Mouse (Mus musculus) gastrocnemius, adult 8-10 months (tissue): ENCODE data around the gene Nptn. TPM values are rescaled to one million over a fixed set of nuclear protein-coding genes. Genes with fewer than 3 reads are reported as not detected.
A peak's percentile ranks its signal among the peaks of the same experiment; 100 is the strongest.

Source experiments
- DNase-seq, 2 experiments: peaks; one replicate each; pipeline ENCODE4 v3.0.0; 2022; ENCODE audit warnings: low spot score in 2 of 2
- total RNA-seq, 4 experiments: library from RNA; stranded (reverse); gene quantifications; 2 replicates each; pipeline ENCODE4 v1.2.4; 2022

Nptn gene
- total RNA-seq, 4 experiments from 2014 or later = 90.1 to 125 (median 108) TPM

DNA sequence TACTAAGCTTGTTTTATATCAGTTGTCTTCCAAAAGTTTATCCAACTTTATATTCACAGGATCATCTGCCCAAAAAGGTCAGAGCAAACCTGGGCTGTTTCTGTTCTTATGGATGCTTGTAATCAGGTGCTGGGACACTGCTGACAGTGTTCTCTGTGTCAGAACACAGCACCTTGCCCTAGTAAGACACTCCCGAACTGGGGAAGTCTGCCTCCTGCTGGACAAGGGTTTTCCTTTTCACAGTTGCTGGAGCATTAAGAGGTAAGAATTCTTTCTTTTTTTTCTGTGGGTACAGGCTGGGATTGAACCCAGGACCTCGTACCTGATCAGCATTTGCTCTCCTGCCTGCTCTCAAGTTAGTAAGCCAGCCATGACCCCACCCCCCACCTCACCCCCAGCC is 74.4 kb downstream of the Nptn start:
- DNase-seq = no peak

DNA sequence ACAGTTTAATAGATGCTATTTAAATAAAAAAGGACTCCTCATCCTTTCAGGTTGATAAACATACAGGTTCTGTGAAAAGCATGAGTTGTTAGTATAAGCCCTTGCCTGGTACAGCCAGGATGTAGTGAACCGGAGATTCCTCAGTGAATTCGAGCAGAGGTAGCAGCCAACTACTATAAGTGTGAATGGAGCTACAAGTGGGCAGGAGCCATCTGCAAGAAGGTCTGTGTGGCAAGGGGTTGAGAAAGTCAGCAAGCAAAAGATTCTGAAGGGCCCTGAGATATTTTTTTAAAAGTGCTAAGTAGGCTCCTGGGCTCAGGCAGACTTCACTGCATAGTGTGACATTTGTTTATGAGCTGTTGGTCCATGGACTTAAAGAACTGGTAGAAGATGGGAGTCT is 74.8 kb downstream of the Nptn start:
- no peak for DNase-seq

DNA sequence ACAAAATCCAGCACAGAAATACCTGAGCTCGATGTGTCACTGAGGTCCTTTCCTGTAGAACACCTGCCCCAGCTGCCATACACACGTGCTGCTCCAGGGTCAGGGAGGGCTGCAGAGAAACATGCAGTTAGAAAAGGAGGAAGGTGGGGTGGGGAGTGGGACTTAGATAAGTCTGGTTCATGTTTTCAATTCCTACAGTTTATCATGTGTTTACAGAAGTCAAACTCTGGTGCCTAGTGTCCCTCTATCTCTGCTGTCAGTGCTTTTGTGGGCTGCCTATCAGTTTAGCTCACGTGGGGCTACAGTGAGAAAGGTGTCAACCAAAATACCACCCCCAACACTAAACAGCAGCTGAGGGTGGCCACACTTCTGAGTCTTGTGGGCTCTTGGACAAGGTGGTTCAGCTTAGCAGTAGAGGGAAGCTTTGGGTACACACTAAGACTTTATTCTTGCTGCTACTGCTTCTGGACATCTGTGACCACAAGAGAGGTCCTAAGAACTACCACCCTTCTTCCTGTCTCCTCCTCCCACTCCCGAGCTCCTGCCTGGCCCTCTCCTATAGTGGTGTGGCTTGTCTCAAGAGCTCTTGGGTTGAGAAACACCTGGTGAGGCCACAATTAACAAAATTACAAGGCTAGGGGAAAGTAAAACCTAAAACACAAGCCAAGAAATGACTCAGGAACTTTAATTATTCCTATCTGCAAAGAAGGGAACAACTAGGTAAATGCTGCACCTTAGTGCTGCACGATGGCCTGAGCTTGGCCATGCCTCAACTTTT is 75.9 kb downstream of the Nptn start:
- DNase-seq = no peak

DNA sequence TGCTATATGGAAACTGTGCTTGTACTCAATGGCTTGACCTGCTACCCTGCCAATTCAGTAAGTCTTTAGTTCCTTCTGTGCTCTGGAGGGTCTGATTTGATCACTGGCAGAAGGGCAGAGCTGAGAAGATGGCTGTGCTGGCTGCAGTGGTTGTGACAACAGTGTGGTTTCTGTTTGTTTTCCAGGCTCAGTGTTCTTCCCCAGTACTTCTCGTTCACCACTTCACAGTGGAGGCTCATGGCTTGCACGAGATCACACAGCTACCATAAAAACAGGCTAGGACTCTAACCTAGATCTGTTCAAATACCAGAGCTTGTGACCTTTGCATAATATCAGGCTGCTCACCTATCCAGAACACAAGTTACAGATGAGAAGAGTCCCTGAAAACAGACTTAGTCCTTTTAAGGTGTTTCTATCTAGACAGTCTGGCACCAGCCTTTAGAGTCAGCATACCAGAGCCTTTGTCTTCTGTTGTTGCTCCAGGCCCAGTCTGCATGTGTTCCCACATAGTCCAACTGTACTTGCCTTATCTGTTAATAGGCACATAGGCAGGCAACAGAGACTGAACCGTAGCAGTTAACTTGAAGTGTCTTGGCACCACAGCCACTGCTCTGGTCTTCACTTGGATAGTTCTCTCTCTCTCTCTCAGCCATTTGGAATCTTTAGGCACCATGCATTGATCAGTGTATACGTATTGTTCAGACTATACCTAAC is 76.7 kb downstream of the Nptn start:
- no peak for DNase-seq

DNA sequence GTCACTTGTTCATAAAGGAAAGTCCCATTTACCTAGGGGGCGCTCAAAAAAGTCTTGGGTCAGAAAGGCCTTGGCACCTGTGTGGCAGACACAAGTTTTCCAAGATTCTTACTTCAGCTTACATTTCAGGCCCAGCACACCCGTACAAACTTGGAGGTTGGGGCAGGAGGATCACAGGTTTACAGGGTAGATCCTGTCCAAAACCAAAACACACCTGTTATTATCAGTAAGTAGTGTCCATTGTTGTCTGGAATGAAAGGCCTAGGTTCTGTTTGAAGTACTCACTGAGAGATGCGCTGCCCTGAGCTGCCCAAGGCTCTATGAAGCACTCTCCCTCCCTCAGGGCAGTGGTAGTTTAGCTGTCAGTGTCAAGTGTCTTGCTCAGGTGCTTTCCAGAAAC is 77.3 kb downstream of the Nptn start:
- no peak for DNase-seq

DNA sequence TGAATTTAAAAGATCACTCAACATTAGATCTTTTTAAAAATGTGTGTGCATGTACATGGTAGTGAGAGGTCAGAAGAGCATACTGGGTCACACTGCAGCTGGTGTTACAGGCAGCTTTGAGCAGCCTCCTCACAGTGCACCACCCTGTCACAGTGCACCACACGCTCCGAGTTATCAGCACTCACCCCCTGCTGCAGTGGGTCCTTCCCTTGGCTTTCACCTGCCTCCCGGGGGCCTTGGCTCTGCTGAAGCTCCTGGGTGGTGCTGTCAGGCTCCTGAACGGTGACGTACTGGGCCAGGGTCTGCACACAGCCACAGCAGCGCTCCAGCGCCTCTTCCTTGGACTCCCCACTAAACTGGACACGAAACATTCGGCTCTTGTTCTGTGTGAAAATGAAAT is 77.9 kb downstream of the Nptn start:
- no peak for DNase-seq

DNA sequence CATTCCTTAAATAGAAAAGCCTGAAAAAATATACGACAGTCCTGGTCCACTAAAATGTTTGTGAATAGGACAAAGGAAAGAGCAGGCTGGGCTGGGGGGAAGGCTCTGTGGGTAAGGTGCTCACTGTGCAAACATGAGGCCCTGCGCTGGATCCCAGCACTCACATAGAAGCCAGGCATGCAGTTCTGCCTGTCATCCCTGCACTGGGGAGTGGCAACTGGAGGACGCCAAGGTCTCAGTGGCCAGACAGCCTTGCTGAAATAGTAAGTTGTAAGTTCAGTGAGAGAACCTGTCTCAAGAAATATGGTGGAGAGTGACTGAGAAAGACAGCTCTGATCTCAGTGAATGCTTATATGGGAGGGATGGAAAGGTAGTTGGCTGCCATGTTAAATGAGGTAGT is 78.6 kb downstream of the Nptn start:
- DNase-seq = no peak

DNA sequence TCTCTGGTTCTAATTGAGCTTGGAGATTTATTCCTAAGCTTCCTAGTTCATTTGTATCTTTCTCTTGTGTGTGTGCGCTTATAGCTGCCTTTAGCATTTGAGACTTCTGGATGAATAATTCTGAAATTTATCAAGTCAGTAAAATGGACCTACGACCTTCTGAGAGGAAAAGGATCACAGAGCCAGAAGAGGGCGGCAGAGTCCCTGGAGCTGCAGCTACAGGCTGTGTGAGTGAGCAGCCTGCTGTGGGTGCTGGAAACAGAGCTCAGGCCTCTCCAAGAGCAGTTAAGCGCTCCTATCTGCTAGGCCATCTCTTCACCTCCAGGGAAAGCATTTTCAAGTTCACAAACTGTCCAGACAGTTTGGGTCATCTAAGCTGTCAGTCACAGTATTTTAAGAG is 80.0 kb downstream of the Nptn start:
- DNase-seq = no peak

DNA sequence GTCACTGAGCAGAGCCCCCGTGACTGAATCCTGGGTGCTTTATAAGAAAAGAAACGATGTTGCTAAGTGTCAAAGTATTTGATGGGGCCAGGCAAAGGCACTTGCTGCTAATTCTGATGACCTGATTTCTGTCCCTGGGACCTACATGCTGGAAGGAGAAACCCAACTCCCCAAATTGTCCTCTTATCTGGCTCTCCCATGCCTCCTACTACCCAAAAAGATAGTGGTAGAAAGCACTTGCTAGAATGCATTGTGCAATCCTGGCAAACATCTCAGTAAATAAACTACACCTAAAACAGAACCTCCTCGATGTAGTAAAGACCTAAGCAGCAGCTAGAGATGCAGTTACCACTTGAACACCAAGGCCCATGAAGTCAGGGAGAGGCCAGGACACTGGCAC is 80.8 kb downstream of the Nptn start:
- no peak for DNase-seq

DNA sequence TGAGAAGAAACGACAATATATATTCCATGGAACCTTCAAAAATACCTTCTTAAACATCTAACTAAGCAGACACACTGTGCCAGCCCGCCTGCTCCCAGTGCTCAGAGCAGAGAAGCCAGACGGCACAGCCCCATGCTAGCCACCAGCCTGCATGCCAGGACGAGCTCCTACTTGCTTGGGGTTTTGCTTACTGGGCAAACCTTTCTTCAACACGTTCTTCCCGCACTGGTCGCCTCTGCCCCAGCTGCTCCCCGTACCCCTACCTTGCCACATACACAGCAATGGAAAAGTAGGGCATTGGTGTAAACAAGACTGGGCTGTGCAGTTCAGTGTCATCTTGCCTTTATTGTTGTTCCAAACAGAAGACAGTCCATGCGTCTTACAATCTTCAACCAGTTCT is 83.5 kb downstream of the Nptn start:
- no peak for DNase-seq

DNA sequence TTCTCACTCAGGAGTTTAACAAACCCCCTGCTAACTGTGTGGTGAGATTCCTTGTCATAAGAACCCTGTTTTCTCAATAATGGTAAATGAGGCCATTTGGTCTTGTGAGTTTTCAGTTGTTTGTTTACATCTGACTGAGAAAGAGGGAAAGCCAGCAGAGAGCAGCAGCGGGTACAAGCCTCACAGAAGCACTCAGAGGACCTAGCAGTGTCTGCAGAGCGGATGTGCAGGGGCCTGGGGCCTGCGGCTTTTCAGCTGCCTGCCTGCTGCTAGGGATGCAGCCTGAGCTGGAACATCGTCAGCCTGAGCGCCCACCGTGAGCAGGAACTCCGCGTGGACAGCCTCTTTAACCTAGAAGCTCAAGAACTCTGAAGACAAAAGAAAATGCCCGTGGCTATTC is 84.2 kb downstream of the Nptn start:
- no peak for DNase-seq

DNA sequence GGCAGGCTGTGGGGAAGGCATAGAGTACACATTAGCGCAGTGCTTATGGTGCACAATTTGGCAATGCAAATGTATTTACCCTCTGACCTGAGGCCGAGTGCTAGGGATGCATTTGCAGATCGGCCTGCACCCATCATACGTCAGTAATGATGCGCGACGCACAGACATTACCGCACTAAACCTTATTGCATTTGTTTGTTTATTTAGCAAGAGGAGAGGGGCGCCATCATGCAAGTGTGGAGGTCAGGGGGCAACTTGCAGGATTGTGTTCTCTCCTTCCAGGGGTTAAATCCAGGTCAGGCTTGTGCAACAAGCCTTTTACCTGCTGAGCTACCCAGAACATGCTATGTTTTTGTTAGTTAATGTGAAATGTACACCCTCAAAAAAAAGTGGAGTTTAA is 85.2 kb downstream of the Nptn start:
- DNase-seq = no peak

DNA sequence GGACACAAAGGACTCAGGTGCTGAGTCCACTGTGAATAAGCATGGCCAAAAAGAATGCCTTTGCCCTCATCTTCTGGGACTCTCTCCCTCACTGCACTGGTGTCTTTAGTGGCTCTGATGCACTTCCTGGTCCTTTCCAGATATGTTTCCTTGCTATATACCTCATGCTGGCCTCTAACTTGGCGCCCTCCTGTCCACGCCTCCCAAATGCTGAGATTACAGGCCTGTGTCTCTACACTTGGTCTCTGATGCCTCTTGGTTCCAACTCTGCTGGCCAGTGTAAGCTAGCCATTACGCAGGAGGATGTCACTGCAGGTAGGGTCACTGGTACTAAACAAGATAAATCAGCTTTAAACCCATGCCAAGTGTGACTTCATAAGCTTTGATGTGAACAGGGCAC is 86.1 kb downstream of the Nptn start:
- no peak for DNase-seq

DNA sequence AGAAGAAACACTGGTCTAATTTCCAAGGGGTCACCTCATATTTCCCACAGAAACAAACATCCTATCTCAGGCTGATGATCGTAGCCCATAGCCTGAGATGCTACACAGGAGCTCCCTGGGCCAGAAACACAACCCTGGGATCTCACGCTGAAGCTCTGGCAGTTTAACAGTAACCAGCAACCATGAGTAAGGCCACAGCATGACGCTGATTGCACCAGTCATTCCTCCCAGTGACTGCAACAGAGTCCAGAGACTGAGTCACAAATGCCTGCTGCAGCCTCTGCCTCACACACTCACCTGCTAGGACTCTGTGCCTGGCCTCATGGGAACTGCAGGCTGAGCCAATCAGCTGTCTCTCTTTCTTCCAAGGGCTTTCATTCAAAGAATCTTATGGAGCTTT is 87.0 kb downstream of the Nptn start:
- no peak for DNase-seq

DNA sequence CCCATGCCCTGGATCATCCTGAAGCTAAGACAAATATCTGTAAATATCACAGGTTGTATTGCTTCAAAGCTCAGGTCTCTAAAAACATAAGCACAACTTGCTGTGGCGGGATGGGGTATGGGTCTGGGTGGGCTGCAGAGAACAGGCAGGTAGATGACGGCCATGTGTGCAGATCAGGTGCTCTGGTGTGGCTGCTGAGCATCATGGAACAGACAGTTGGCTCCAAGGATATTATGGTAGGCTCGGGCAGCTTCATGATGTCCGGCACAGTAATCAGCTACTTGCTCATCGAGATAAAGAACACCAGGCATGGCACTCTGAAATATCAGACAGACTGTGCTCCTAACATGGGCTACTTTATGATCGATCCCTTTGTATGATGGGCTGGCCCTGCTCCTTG is 87.8 kb downstream of the Nptn start:
- DNase-seq = no peak

DNA sequence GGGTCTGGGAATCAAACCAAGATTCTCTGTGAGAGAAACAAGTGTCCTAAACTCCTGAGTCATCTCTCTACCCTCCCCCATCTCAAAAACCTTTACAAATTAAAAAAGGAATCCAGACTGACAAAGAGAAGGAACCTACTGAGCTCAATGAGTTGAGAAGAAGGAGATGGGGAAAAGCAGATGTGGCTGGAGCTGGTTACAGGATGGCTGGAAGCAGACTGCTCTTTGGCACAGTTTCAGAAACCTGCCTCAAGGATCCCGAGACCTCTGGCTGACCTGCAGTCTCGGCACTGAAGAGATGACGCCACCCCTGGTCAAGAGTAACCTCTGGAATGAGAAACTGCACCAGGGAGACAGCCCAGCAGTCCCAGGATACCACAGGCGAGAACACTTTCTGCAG is 90.4 kb downstream of the Nptn start:
- peak; percentile 45 to 46 for DNase-seq

DNA sequence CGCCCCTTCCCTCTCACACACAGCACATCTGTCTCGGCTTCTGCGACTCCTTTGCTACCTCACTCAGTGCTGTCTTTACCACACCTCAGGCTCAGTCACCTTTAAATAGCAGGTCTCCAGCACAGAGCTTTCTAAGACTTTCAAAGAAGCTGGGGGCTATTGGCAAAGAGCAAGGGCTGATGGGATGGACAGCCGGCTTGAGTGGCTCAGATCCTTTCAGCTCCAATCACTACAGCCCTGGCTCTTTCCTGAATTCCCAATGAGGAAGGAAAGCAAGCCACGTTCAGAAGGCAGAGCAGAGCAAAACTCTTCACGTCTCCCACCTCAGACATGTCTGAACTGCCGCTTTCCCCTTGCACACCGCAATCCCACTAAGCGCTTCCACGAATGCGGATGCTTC is 92.7 kb downstream of the Nptn start:
- no peak for DNase-seq

DNA sequence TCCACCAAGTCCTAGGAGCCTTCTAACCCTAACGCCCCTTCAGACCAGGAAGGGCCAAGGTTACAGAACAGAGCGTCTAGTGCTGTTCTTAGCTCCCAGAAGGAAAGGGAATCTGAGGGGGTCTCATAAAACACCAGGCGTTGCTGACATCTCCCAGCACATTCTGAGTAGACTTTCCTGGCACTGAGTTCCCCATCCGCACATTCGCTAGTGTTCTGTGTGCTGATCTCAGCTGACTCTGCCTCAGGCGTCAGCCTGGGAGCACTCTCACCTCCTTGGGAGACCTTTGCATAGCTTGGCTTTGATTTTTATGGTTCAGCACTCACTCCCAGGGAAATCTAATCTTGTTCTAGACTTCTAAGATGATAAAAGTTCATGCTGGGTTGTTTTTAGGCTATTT is 93.3 kb downstream of the Nptn start:
- no peak for DNase-seq

DNA sequence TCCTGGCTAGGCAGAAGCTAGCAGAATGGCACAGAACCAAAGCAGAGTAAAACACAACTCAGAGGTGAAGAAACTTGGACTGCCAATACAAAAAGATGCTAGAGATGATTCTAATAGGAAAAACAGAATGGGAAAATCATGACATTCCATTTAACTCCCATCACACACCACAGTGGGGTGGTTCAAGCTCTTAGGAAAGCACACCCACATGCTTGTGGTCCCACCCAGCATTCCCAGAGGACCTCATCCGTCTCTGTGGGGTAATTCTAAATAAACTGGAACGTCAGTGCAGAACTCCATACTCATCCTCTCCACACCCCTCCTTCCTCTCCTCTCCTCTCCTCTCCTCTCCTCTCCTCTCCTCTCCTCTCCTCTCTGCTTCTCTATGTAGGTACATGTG is 99.4 kb downstream of the Nptn start:
- DNase-seq = no peak

DNA sequence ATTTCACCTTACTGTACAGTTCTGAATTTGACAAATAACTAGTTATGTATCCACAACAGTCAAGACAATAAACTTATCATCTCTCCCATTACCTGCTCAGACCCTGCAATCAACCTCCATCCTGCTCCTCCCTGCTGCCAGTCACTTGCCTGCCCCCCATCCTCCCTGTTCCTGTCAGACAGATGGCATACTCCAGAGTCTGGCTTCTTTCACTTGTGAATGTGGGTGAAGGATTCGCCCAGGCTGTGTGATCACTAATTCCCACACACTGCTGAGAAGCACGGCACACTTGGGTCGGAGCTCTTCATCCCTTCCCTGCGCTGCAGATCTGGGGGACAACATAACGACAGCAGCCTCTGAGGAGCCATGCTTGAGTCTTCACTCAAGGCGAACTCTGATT is 100.1 kb downstream of the Nptn start:
- DNase-seq = no peak

DNA sequence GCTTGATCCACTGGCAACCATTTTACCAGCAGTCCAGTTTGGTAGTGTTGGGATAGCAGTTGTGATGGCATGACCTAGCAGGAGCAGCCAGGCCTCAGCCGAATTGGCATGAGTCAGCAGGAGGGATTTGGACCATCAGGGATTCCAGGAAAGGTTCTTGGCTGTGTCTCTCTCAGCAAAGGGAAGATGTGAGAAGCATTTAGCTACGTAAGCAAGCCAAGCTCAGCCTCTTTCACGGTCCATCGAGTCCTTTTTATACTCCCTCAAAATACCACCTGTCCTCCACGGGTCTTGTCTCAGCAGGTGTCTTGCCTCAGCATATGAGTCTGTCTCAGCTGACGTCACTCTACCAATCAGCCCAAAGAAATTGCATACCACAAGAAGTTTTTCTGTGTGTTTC is 101.3 kb downstream of the Nptn start:
- DNase-seq = no peak

DNA sequence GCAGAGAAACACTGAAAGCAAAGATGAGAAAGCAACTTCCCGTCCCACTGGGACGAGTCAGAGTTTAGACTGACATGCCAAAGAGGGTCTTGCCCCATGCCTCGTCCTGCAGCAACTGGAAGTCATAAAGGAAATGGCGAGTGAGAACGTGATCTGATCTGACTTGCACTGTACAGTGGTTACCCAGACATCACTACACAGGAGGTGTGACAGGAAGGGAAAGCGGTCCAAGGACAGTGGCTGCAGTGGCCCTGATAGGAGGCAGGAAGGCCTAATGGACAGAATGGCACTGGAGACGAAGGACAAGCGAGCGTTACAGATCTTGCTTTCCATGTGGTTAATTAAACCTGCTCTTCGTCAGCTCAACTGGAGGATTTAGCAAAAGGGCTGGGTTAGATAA is 103.2 kb downstream of the Nptn start:
- DNase-seq = no peak

DNA sequence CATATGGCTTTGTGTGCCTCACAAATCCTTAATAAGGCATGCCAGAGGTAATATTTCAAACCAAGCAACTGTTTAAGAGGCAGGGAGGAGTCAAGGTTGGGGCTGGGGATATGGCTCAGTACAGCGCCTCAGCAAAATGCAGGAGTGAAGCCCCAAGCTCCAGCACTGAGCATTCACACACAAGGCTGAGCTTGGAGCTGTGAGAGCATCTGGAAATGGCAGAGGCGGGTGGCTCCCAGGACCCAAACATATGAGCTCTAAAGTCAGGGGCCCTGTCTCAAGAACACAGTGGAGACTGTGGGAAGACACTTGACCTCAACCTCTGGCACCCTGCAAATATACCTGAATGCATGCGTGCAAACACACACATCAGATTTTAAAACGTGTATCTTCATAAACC is 106.0 kb downstream of the Nptn start:
- no peak for DNase-seq
